Mouse (Mus musculus) lung, postnatal 0 days (tissue): ENCODE data around the gene Hist1h4d. TPM values are rescaled to one million over a fixed set of nuclear protein-coding genes. Genes with fewer than 3 reads are reported as not detected.

Experiments
- ATAC-seq: fragments of 200-750 bp; cut with Nextera tagmentation; 2 replicates; pipeline ENCODE4 v1.8.0; 2017; ENCODE audit warnings: moderate library complexity
- DNase-seq: peaks from one replicate; pipeline ENCODE4 v3.0.0-alpha.2; 2016; ENCODE audit warnings: low spot score
- H3K27ac ChIP-seq: fragments of 300-500 bp; sonication (generic); 2 replicates; pipeline ENCODE4 v1.5.1; 2014; ENCODE audit warnings: antibody characterized with exemption, mild to moderate bottlenecking, low read length, mixed read lengths
- H3K27me3 ChIP-seq: fragments of 300-500 bp; sonication (generic); replicated peaks from 2 replicates; pipeline ENCODE4 v1.6.1; 2014; ENCODE audit warnings: low read length, mixed read lengths; ENCODE audit not compliant: insufficient read depth
- H3K36me3 ChIP-seq: fragments of 300-500 bp; sonication (generic); 2 replicates; pipeline ENCODE4 v1.6.1; 2014; ENCODE audit warnings: low read length, mixed read lengths; ENCODE audit not compliant: insufficient read depth
- H3K4me1 ChIP-seq: fragments of 300-500 bp; sonication (generic); 2 replicates; pipeline ENCODE4 v1.6.1; 2014; ENCODE audit warnings: antibody characterized with exemption, low read depth, low read length, mixed read lengths; ENCODE audit not compliant: insufficient read depth
- H3K4me2 ChIP-seq: fragments of 300-500 bp; sonication (generic); replicated peaks from 2 replicates; pipeline ENCODE4 v1.6.1; 2014; ENCODE audit warnings: low read depth, mild to moderate bottlenecking, low read length, moderate library complexity, mixed read lengths
- H3K4me3 ChIP-seq: fragments of 300-500 bp; sonication (generic); 2 replicates; pipeline ENCODE4 v1.5.1; 2014; ENCODE audit warnings: low read depth, low read length
- H3K9ac ChIP-seq: fragments of 300-500 bp; sonication (generic); replicated peaks from 2 replicates; pipeline ENCODE4 v1.6.1; 2014; ENCODE audit warnings: low read depth, mild to moderate bottlenecking
- H3K9me3 ChIP-seq: fragments of 300-500 bp; sonication (generic); 2 replicates; pipeline ENCODE4 v1.6.1; 2016; ENCODE audit warnings: low read length, mixed read lengths
- CTCF ChIP-seq: IDR thresholded peaks from 2 replicates; pipeline ENCODE4 v1.5.1; 2016; ENCODE audit warnings: antibody characterized with exemption, mild to moderate bottlenecking
- EP300 ChIP-seq: IDR thresholded peaks from 2 replicates; pipeline ENCODE4 v1.6.1; 2016; ENCODE audit warnings: antibody characterized with exemption, mild to moderate bottlenecking, control low read depth
- WGBS: fragments of 180-500 bp; shearing (Covaris S2); extraction: QIAGEN DNeasy Blood & Tissue Kit; methylation state at CpG from one replicate; pipeline ENCODE4 v1.1.7; 2014; 5-methylcytosine and 5-hydroxymethylcytosine counted together
- polyA plus RNA-seq: library from polyadenylated mRNA; unstranded; fragments of >200 nt; fragmentation: Nextera tagmentation; extraction: Ambion mirVana; gene quantifications from 2 replicates; pipeline ENCODE4 v1.2.1, GENCODE M21; 2015

Gene Hist1h4d
- polyA plus RNA-seq, 1 experiment from 2014 or later = 31.4 TPM

DNA sequence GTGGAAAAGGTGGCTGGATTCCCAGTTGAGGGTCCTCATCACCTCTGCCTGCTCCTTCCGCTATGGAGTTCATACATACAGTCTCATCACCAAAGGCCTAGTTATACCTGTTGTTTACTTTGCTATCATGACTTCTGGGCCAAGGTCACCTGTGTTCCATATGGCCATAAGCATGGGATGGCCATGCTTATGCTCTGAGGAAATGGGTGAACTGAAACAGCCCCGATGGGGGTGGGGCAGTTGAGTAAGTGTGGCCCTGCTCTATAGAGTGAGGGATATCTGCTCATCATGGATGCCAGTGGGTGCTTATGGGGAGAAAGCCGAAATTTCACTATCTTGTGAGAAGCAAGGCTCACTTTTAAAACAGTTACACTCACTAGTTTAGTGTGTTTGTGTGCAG, 23.7 kb downstream of the Hist1h4d start:
- no peak overlapping the region for H3K9ac ChIP-seq
- no peak for ATAC-seq
- H3K27me3 ChIP-seq = no peaks in the 10 kb centered on the region
- H3K4me2 ChIP-seq = no peak overlapping the region
- no peak for DNase-seq
- no peak overlapping the region for H3K27ac ChIP-seq
- no peak for TF ChIP-seq EP300
- H3K36me3 ChIP-seq = no peaks in the 10 kb centered on the region
- 86% methylated on average over 3 of the region's 3 CpGs for WGBS
- no peak overlapping the region for H3K4me3 ChIP-seq
- no peaks in the 10 kb centered on the region for H3K9me3 ChIP-seq
- no peaks in the 10 kb centered on the region for H3K4me1 ChIP-seq

DNA sequence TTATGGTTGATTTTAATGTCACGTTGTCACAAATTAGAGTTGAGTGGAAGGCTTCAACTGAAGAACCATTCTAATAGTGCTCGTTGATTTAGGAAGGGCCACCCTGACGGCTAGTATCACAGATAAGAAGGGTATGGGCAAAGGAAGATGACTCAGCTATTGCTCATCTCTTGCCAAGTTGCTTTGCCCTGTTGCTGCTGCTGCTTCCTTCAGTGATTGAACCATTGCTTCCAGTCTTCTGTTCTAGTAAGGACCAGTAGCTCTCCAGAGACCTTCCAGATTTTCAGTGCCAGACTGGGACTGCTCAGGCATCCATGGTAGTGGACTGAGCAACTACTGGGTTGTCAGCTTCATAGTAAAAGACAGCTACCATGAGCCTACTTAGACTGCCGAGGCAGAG, 27.8 kb downstream of the Hist1h4d start:
- DNase-seq (no peak), ATAC-seq (no peak)
- Histone ChIP-seq H3K9me3 (no peaks in the 10 kb centered on the region), H3K4me3 (no peak overlapping the region), H3K9ac (no peak overlapping the region), H3K4me1 (no peaks in the 10 kb centered on the region), H3K4me2 (no peak overlapping the region), H3K27ac (no peak overlapping the region), H3K36me3 (no peaks in the 10 kb centered on the region), H3K27me3 (no peaks in the 10 kb centered on the region)
- no peak for TF ChIP-seq EP300
- no peak for TF ChIP-seq CTCF
- 61% methylated on average over 4 of the region's 4 CpGs for WGBS

DNA sequence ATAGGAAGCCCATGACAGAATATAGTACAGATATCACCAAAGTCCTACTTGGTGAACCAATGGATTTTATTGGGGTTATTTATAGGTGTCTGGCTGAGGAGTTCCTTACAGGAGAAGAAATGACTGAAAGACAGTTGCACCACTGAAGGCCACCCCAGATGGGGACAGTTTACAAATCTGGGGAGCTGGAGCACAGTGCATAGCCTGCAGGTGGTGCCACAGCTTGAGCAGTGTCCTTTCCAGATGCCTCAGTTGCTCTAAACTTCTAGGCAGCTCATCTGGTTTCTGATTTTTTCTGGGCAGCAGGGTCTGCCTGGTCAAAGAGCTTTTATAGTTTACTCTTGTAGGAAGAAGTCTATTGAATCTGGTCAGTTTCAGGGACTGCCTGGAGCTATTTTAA, 28.4 kb downstream of the Hist1h4d start:
- DNase-seq (no peak), ATAC-seq (no peak)
- no peak overlapping the region for H3K9ac ChIP-seq
- no peak overlapping the region for H3K4me3 ChIP-seq
- H3K4me2 ChIP-seq = no peak overlapping the region
- no peak overlapping the region for H3K27ac ChIP-seq
- no peaks in the 10 kb centered on the region for H3K9me3 ChIP-seq
- H3K27me3 ChIP-seq = no peaks in the 10 kb centered on the region
- H3K36me3 ChIP-seq = no peaks in the 10 kb centered on the region
- no peaks in the 10 kb centered on the region for H3K4me1 ChIP-seq
- TF ChIP-seq CTCF (no peak), EP300 (no peak)

DNA sequence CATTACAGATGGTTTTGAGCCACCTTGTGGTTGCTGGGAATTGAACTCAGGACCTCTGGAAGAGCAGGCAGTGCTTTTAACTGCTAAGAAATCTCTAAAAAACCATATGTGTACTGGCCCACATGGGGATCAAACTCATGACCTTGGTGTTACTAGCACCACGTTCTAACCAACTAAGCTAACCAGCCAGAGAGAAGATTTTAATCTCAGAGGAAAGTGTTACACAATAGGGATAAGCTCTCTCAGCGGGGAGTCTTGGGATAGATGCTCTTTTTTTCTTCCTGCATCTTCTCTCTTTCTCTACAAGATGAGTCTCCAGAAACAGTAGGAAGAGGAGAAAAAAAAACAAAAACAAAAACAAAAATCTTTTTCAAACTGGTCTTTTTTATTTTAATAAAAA, 29.0 kb downstream of the Hist1h4d start:
- Histone ChIP-seq H3K4me2 (no peak overlapping the region), H3K27ac (no peak overlapping the region), H3K4me1 (no peaks in the 10 kb centered on the region), H3K4me3 (no peak overlapping the region), H3K27me3 (no peaks in the 10 kb centered on the region), H3K9ac (no peak overlapping the region), H3K36me3 (no peaks in the 10 kb centered on the region), H3K9me3 (no peaks in the 10 kb centered on the region)
- TF ChIP-seq CTCF (no peak), EP300 (no peak)
- ATAC-seq (no peak), DNase-seq (no peak)
- WGBS = 65% methylated on average over 2 of the region's 2 CpGs

DNA sequence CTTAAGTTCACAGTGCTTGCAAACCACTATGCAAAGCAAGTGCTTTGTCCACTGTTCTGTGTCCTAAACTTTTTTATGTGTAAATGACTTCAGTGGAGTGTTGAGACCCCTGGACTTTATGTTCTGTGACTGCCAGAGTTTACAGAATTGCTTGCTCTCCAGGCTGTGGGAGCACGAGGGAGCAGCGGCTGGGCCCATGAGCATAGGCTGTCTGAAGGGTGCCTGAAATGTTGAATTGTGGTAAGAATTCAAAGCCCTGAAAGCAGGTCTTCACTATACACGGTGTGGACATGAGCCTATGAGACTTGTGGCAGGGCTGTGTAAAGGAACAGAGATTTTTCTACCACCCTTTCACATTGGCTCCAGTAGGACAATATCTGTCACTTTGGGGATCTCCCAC, 30.2 kb downstream of the Hist1h4d start:
- Histone ChIP-seq H3K27me3 (no peaks in the 10 kb centered on the region), H3K27ac (no peak overlapping the region), H3K9me3 (no peaks in the 10 kb centered on the region), H3K4me1 (no peaks in the 10 kb centered on the region), H3K4me3 (no peak overlapping the region), H3K36me3 (no peaks in the 10 kb centered on the region), H3K4me2 (no peak overlapping the region), H3K9ac (no peak overlapping the region)
- DNase-seq (no peak), ATAC-seq (no peak)
- TF ChIP-seq CTCF = no peak
- no peak for TF ChIP-seq EP300
- WGBS = 87% methylated on average over 3 of the region's 3 CpGs

DNA sequence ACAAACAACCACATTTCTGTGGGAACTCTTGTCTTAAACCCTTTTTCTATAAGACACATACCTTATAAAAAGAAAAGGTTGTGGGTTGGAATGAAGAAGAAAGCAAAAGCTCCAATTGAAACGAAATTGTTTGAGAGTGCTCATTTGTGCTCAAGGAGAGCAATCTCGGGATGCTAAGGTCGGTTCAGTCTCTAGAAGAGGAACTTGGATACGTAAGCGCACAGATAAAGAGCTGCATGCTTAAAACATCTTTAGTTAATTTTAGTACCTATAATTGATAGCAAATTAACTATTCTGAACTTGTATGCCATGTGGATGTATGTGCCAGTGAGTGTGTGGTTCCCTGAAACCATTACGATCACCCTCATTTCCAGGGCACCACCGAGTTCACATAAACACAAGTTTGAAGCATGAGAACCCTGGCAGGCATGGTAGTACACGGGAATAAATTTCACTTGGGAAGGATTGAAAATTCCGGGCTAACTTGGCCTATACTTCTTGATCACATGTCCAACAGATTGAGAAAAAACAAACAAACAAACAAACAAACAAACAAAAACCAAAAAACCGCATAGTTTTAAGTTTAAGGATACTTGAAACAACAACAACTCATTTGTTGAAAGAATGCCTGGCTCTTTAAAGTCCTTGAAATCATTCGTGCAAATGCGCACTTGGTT, 38.8 kb downstream of the Hist1h4d start:
- 0 out of 2 replicates have a peak overlapping the region, but pooled peaks have one; percentile 35 for H3K9ac ChIP-seq
- no peak for ATAC-seq

More for the DNA sequence above, 38.8 kb downstream of the Hist1h4d start:
- Histone ChIP-seq H3K27ac (peak overlapping the region; percentile 89), H3K9me3 (no peaks in the 10 kb centered on the region), H3K27me3 (no peaks in the 10 kb centered on the region), H3K4me2 (peak overlapping the region; percentile 94), H3K36me3 (no peaks in the 10 kb centered on the region), H3K4me1 (peaks cover 4% of the 10 kb centered on the region; the same call in 1 of the 2 replicates), H3K4me3 (peak overlapping the region; percentile 69)
- TF ChIP-seq CTCF = no peak
- TF ChIP-seq EP300 = no peak
- DNase-seq = no peak
- 35% methylated on average over 12 of the region's 12 CpGs for WGBS
